Mouse (Mus musculus): ENCODE measurements around the gene Elfn2.
A peak's percentile ranks its signal among the peaks of the same experiment; 100 is the strongest.

The Elfn2 gene

GRCm38 (mm10) chr15:78718290-78719250, at the start of gene Elfn2:
Gene Elfn2, minus strand, starts transcription at chr15:78718771.
- no peak for DNase-seq (ENCODE audit: low spot score)

DNA sequence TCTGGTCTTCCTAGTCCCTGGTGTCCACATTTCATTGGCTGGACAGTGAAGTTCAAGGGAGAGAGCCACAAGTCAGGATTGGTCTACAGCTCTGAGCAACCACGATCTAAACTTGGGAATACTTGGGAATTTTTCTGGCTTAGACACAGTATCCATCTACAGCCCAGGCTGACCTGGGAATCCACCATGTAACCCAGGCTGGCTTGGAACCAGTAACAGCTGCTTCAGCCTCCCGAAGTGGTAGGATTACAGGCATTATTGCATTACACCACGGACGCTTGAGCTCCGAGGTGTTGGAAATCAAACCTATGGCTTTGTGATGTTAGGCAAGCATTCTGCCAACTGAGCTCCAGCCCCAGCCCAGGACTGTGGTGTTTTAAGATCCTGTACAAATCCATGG, 45.1 kb upstream of the Elfn2 start:
- no peak for DNase-seq (ENCODE audit: low spot score)

- DNase-seq (ENCODE audit: low spot score): no peak
Observed at GRCm38 (mm10) chr15:78763210-78763609, 44.6 kb upstream of the Elfn2 start.

DNA sequence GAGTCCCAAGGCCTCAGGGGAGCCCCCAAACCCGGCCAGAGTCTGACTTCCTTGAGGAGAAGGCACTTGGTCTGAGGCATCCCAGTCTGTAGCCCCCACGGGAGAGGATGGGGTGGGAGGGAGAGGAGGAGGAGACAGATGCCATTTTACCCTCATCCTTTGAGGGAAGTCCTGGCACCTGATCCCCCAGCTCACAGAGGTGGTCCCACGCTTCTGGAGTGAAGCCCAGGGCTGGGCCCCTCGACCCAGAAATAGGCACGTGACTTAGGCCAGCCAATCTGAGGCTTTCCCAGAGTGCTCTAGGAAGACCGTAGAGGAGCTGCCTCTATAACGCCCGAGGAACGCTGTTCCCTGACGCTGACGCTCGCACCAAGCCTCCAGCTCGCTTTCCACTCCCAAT, 42.5 kb upstream of the Elfn2 start:
- no peak for DNase-seq (ENCODE audit: low spot score)

DNA sequence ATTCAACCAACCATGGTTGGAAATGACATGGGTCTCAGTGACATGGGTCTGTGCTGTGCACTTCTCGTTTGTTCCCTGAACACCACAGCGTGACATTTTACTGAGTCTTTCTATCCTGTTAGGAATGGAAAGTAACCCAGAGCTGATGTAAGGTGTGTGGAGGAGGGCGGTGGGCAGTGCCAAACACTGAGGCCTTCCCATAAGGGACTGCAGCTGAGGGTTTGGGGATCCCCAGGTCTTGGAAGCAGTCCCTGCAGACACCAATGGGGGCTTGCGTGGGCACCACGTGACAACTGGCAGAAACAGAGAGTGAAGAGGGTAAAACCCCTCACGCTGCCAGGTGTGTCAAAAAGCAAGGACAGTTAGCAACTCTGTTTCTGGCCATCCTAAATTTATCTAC, 39.6 kb upstream of the Elfn2 start:
- DNase-seq (ENCODE audit: low spot score): no peak

DNA sequence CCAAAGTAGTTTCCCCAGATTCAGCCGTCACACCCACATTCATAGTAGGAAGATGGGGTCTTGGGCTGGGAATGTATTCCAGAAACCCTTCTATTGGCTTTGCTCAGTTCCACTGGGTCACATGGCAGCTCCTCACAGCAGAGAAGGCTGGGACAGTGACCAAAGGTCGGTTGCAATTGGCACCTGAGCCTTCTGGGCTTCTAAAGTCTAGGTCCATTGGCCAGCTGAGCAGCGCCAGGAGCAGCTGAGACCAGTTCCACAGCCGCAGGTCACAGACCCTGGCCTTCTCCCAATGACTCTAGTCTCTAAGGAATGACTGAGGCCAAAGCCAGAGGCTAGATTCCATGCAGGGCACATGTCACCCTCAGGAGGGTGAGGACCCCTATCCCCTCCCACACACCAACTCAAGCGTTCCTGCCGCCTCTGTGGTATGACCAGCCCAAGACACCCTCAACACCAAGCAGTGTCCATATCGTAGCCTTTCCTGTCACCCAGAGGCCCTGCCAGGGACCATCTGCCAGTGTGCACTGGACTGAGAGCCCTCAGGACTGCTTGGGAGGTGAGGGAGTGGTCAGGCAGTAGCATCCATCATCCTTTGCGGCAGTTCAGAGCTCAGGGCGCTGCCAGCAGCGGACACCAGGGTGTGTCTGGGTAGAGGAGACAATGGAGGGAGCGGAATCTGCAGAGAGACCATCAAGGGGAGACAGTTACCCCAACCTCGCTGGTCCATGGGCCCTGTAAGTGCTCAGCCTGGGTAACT, 37.6 kb upstream of the Elfn2 start:
- no peak for DNase-seq (ENCODE audit: low spot score)

DNA sequence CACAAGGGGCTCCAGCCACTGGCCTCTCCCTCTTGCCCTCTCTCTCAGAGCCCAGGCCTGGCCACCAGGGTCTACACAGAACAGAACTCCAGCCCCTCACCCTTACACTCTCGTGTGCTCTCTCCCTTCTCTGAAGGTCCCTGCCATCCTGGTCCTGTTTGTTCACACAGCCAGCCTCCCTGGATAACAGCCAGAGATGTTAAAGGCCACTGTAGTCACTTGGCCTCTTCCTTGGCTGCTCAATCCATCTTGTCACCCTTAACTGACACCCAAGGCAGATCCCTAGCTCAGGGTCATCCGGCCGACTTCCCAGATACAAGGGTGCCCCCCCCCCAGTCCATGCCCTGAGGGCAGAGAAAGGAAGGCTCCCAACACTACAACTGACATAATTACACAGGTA, 36.7 kb upstream of the Elfn2 start:
- no peak for DNase-seq (ENCODE audit: low spot score)

DNA sequence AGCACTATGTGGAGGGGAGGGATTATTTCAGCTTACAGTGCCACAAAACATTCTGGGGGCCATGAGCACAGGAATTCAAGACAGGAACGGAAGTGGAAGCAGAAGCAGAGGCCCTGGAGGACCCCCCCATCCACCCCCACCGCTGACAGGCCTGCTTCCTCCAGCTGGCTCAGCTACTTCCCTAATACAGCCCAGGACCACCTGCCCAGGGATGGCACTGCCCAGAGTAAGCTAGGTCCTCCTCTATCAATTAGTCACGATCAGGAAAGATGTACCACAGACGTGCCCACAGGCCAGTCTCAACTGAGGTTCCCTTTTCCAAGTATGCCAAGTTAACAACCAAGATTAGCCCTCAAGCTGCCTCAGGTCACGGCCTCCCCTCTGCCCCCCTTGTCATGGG, 35.6 kb upstream of the Elfn2 start:
- DNase-seq (ENCODE audit: low spot score): no peak

DNA sequence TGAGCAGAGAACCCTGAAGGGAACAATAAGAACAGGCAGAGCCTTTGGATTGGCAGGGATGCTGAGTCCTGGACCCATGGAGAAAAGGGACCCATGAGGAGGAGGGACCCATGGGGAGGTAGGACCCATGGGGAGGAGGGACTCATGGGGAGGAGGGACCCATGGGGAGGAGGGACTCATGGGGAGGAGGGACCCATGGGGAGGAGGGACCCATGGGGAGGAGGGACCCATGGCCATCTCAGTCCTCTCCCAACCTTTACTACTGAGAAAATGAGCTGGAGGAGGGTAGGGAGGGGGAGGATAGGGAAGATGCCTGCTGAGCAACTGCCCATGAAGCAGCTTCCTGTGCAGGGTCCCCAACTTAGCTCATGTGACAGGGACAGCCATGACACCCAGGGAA, 34.4 kb upstream of the Elfn2 start:
- peak; percentile 33 for DNase-seq (ENCODE audit: low spot score)

DNA sequence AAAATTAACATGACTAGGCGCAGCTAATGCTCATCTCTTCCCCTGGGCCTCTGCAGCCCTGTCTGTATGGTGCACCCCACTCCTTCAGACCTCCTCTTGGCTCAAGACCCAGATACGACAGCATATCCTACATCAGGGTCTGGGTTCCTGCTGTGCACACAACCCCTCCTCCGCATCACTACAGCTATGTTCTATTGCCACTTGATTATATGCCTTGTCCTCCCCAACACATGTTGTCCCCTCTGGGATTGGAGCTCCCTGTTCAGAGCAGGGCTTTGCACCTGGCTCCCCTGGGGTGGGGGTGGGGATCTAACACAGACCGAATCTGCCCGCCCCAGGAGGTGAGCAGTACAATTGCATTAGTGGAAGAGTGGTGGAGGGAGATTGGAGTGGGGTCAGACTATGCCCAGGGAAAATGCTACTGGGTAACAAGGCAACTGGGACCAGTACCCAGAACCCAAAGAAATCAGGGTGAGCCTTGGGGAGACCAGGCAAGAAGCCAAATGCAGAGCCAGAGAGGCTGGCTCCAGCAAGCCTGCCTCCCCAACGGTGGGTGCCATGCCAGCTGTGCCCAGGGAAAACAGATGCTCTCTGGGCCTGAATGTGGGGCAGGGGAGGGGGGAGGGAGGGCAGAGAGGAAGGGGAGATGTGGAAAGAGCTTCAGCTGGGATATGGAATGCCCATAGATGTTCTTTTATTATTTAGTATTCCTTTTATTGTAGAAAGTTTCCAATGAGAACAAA, 32.2 kb upstream of the Elfn2 start:
- no peak for DNase-seq (ENCODE audit: low spot score)

- no peak for DNase-seq (ENCODE audit: low spot score)
Observed at GRCm38 (mm10) chr15:78749855-78750254, 31.3 kb upstream of the Elfn2 start.

DNA sequence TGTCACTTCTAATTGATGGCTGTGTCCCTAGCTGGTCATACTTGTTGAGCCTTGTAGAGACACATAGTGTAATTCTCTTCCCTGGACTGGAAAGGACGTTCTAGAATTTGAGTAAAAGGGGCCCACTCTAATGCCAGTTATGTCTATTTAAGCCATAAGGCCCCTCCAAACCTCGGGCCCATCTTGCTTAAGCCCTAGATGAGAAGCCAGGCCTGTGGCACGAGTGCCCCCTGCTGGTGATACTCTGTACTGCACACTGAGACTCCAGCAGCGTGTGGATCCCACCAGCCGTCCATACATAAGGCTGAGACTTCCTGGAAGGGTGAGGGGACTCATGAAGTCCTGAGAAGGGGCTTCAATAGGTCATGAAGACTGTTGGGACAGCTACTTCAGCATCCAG, 25.6 kb upstream of the Elfn2 start:
- DNase-seq (ENCODE audit: low spot score): peak; percentile 29

DNA sequence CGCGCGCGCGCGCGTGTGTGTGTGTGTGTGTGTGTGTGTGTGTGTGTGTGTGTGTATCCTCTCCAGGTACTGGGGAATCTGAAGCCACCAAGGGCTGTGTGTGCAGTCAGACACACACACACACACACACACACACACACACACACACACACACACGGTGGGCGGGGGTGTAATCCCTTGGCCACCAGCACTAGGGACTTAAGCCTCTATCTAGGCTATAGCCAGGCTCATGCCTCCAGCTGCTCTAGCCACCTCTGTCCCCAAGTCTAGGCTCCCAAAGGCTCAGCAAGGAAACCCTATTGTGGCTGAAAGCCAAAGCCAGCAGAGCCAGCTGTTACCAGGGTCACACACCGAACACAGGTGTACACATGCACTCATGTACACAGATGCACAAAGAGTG, 24.3 kb upstream of the Elfn2 start:
- no peak for DNase-seq (ENCODE audit: low spot score)

- DNase-seq (ENCODE audit: low spot score): no peak
Observed at GRCm38 (mm10) chr15:78740662-78741061, 22.1 kb upstream of the Elfn2 start.

- no peak for DNase-seq (ENCODE audit: low spot score)
Observed at GRCm38 (mm10) chr15:78737146-78737545, 18.6 kb upstream of the Elfn2 start.

DNA sequence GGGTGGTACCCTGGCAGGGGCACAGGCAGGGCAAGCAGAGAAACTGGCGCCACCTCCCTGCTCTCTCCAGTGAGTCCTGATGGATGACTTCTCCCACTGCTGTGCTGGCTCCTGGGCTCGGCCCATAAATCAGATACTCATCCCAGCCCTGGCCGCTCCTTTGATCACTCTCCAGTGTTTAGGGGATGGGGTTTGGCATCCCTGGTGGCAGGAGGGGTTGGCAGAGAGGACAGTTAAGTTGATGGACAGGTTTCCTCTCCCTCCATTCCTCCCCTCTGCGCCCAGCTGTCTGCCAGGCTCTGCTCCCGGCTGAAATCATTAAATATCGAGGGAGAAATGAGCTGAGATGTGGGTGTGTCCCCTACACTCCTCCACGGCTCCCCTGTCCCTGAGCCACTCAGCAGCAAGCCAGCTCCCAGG, 18.1 kb upstream of the Elfn2 start:
- no peak for DNase-seq (ENCODE audit: low spot score)

DNA sequence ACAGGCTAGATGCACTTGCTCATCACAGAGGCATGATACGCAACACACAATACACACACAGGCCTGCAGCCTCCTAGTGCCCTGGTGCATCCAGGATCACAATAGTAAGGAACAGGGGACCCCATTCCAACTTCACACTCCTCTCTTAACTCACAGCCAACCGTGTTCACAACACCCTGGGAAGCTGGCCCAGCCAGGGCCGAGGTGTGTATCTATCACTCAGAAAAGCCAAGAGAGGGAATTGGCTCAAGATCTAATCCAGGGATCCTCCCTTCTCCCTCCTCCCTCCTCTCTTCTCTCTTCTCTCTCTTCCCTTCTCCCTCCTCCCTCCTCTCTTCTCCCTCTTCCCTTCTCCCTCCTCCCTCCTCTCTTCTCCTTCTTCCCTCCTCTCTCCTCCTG, 17.6 kb upstream of the Elfn2 start:
- no peak for DNase-seq (ENCODE audit: low spot score)

DNA sequence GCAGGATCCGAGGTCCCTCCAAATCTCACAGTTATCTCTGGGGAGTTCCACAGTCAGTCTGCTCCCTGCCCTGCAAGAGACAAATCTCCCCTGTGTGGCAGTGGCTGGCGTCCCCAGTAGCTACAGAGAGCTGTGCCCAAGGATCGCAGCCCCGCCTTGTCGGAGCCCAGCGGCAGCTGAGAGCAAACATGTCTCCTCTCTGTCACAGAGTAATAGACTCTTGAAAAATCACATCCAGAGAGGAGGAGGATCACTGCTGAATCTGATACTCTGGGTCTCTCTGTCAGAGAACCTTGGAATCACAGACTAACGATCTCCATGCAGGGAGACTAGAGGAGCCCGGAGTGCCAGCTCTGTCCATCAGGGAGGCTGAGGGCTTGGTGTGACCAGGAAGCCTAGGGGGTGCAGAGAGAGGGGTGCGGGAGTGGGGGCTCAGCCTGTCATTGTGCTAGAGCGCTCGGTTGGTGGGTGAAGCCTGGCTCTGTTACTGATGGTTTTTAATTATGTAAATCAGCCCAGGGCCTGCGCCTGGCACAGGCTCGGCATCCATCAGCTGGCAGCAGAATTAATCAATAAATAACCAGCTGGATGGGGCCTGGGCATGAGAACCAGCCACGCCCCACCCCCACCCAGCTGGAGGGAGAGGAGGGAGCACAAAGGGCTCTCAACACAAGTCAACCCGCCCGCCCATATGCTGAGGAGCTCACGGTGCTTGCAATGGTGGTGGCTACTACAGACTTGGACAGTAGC, 17.0 kb upstream of the Elfn2 start:
- DNase-seq (ENCODE audit: low spot score): no peak

GRCm38 (mm10) chr15:78731830-78732229, 13.3 kb upstream of the Elfn2 start:
- no peak for DNase-seq (ENCODE audit: low spot score)

GRCm38 (mm10) chr15:78730315-78731049, 11.9 kb upstream of the Elfn2 start:
- DNase-seq (ENCODE audit: low spot score): no peak

DNA sequence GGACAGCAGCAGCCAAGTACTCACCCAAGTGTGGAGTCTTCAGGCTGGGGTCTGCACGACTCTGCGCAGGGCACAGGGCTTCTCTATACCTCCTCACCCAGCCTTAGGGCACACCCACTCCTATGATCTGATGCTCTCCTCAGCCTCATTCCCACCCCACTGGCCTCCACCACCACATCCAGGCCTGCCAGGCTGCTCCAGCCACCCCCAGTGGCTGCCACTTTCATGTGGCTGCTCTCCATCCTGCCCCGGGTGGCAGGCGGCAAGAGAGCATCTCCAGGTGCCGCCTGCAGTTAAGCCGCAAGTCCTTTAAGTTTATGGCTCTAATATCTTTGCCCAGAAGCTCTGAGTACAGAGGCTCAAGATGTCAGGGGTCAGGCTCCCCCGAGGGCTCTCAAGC, 8.1 kb upstream of the Elfn2 start:
- DNase-seq (ENCODE audit: low spot score): no peak

All from c-Kit-positive CD71-positive TER-119-positive erythroid progenitor cells, embryonic 14.5 days (primary cell).